Mouse (Mus musculus) embryonic facial prominence, embryonic 13.5 days (tissue): ENCODE results near the gene Fam169b. TPM values are rescaled to one million over a fixed set of nuclear protein-coding genes. Genes with fewer than 3 reads are reported as not detected.

ENCODE experiments used
- ATAC-seq: fragments of 200-750 bp; cut with Nextera tagmentation; 2 replicates; pipeline ENCODE4 v1.8.0; 2017; ENCODE audit warnings: low read depth; ENCODE audit not compliant: insufficient number of reproducible peaks, insufficient read depth, low FRiP score, low TSS enrichment
- H3K27ac ChIP-seq: fragments of 300-500 bp; sonication (generic); 2 replicates; pipeline ENCODE4 v1.5.1; 2015; ENCODE audit warnings: moderate library complexity, mild to moderate bottlenecking, inconsistent platforms
- H3K27me3 ChIP-seq: fragments of 300-500 bp; sonication (generic); 2 replicates; pipeline ENCODE4 v1.6.1; 2015; ENCODE audit warnings: mild to moderate bottlenecking, inconsistent platforms
- H3K36me3 ChIP-seq: fragments of 300-500 bp; sonication (generic); 2 replicates; pipeline ENCODE4 v1.6.1; 2015; ENCODE audit warnings: mild to moderate bottlenecking, inconsistent platforms
- H3K4me1 ChIP-seq: fragments of 300-500 bp; sonication (generic); 2 replicates; pipeline ENCODE4 v1.6.1; 2015; ENCODE audit warnings: inconsistent platforms
- H3K4me2 ChIP-seq: fragments of 300-500 bp; sonication (generic); 2 replicates; pipeline ENCODE4 v1.6.1; 2015; ENCODE audit warnings: moderate library complexity, mild to moderate bottlenecking, inconsistent platforms
- H3K4me3 ChIP-seq: fragments of 300-500 bp; sonication (generic); 2 replicates; pipeline ENCODE4 v1.5.1; 2015; ENCODE audit warnings: mild to moderate bottlenecking, inconsistent platforms
- H3K9ac ChIP-seq: fragments of 300-500 bp; sonication (generic); 2 replicates; pipeline ENCODE4 v1.6.1; 2015; ENCODE audit warnings: mild to moderate bottlenecking, inconsistent platforms
- H3K9me3 ChIP-seq: fragments of 300-500 bp; sonication (generic); 2 replicates; pipeline ENCODE4 v1.6.1; 2016; ENCODE audit warnings: inconsistent platforms
- WGBS: fragments of 180-500 bp; shearing (Covaris S2); methylation state at CpG from one replicate; pipeline ENCODE4 v1.1.7; 2015; ENCODE audit warnings: mixed read lengths; 5-methylcytosine and 5-hydroxymethylcytosine counted together
- polyA plus RNA-seq: library from polyadenylated mRNA; unstranded; fragments of >200 nt; fragmentation: Nextera tagmentation; extraction: Ambion mirVana; gene quantifications from 2 replicates; pipeline ENCODE4 v1.2.1, GENCODE M21; 2015

The Fam169b gene
- polyA plus RNA-seq, 1 experiment from 2014 or later = 2.0 TPM

DNA sequence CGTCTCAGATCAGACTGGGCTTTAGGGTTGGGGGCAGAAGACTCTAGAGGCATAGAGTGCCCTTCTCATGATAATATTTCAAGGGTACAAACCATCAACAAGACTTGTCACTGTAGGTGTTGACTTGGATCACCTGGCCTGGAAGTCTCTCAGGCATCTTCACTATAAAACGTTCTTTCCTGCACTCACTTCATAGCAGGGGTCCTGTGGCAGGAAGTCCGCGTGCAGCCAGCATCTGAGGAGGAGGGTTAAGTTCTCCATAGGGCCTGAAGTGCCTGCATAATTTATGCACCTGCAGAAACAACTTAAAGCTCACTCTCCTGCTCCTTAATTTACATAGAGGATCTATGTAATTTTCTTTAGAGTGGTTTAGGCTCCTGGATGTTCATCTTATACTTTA, 28.0 kb upstream of the Fam169b start:
- no peaks in the 10 kb centered on the region for H3K27me3 ChIP-seq
- ATAC-seq = no peak
- no peak overlapping the region for H3K4me2 ChIP-seq
- H3K27ac ChIP-seq = no peak overlapping the region
- H3K9ac ChIP-seq = no peak overlapping the region
- peaks cover 6% of the 10 kb centered on the region; the same call in 1 of the 2 replicates for H3K4me1 ChIP-seq
- no peaks in the 10 kb centered on the region for H3K36me3 ChIP-seq
- H3K9me3 ChIP-seq = no peaks in the 10 kb centered on the region
- WGBS = 45% methylated on average over 4 of the region's 4 CpGs
- no peak overlapping the region for H3K4me3 ChIP-seq

DNA sequence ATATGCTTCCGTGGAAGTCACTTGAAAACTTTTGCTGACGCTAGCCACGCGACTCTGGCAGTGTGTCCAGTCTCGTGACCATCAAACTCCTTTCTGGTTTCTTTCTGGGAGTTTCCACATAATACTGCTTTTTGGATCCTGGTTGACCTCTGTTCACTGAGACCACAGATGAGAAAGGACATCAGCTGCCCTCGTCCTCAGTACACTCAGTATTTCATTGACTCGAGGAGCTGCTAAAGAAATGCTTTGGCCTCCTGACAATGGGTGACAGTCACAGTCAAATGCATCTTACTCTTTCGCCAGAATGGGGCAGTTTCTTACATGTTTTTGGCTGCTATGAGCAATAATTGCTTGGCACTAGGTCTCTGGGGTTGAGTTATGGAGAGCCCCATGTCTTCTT, 27.4 kb upstream of the Fam169b start:
- 57% methylated on average over 8 of the region's 8 CpGs for WGBS
- no peak overlapping the region for H3K9ac ChIP-seq
- H3K9me3 ChIP-seq = no peaks in the 10 kb centered on the region
- H3K27ac ChIP-seq = no peak overlapping the region
- no peaks in the 10 kb centered on the region for H3K27me3 ChIP-seq
- no peak overlapping the region for H3K4me3 ChIP-seq
- no peaks in the 10 kb centered on the region for H3K36me3 ChIP-seq
- no peak for ATAC-seq
- H3K4me2 ChIP-seq = no peak overlapping the region
- peaks cover 6% of the 10 kb centered on the region; the same call in 1 of the 2 replicates for H3K4me1 ChIP-seq

DNA sequence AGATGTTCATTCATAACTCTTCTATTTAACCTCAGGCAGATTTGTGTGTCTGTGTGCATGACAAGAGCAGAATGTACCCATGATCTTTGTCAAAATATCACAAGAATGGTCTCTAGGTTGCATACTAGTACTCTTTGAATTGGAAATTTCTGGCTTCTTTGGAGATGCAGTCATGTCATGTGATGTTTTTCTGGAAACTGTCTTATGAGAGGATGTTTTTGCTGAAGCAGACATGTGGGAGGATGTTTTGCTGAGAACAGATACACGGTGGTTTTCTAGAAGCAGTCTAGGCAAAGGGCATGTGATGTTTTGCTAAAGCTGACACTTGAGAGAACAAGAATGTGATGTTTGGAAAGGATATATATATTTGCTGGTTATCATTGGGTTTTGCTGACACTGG, 23.2 kb upstream of the Fam169b start:
- no peak overlapping the region for H3K4me2 ChIP-seq
- no peak overlapping the region for H3K9ac ChIP-seq
- ATAC-seq = no peak
- peaks cover 6% of the 10 kb centered on the region; the same call in 1 of the 2 replicates for H3K4me1 ChIP-seq
- no peak overlapping the region for H3K4me3 ChIP-seq
- no peaks in the 10 kb centered on the region for H3K36me3 ChIP-seq
- no peaks in the 10 kb centered on the region for H3K27me3 ChIP-seq
- no peak overlapping the region for H3K27ac ChIP-seq
- 83% methylated on average over 1 of the region's 1 CpGs for WGBS
- no peaks in the 10 kb centered on the region for H3K9me3 ChIP-seq

DNA sequence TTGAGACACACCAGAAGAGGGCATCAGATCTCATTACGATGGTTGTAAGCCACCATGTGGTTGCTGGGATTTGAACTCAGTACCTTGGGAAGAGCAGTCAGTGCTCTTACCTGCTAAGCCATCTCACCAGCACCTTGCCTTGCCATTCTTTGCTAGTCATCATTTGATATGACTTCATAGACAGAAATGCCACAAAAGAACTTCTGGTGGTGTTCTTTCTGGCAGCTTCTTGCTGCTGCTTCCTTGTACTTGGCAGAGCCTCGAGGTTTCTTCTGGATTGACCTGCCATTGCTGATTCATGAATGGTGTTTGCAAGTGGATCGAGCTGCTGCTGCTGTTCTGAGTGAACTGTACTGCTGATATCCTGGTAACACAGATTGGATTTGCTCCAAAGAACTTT, 22.7 kb upstream of the Fam169b start:
- H3K27ac ChIP-seq = no peak overlapping the region

DNA sequence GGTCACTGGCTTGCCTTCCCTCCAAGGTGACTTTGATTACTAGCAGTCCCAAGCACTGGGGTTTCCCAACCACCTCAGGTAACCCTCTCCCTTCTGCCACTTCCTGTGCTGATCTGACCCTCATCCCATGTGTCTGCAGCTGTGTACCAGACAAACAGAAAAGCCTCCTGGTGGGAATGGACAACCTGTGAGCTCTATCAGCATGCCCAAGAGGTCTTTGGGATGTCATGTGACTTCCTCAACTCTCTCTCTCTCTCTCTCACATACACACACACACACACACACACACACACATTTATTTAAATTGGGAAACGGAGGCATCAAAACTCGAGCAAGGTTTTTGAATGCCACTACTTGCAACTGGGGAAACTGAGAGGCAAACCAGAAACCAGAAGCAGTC, 15.9 kb upstream of the Fam169b start:
- no peaks in the 10 kb centered on the region for H3K36me3 ChIP-seq
- H3K27me3 ChIP-seq = no peaks in the 10 kb centered on the region
- 53% methylated on average over 2 of the region's 2 CpGs for WGBS
- H3K4me3 ChIP-seq = no peak overlapping the region
- no peak overlapping the region for H3K9ac ChIP-seq
- ATAC-seq = no peak
- no peak overlapping the region for H3K27ac ChIP-seq
- no peaks in the 10 kb centered on the region for H3K4me1 ChIP-seq
- H3K4me2 ChIP-seq = no peak overlapping the region
- no peaks in the 10 kb centered on the region; the same call in 1 of the 2 replicates for H3K9me3 ChIP-seq

More for the DNA sequence above, 22.7 kb upstream of the Fam169b start:
- H3K4me3 ChIP-seq = no peak overlapping the region
- WGBS = 91% methylated on average over 3 of the region's 3 CpGs
- H3K9me3 ChIP-seq = no peaks in the 10 kb centered on the region
- no peaks in the 10 kb centered on the region for H3K36me3 ChIP-seq
- H3K27me3 ChIP-seq = no peaks in the 10 kb centered on the region
- no peak overlapping the region for H3K4me2 ChIP-seq
- ATAC-seq = no peak
- peaks cover 5% of the 10 kb centered on the region; the same call in 1 of the 2 replicates for H3K4me1 ChIP-seq
- H3K9ac ChIP-seq = no peak overlapping the region

DNA sequence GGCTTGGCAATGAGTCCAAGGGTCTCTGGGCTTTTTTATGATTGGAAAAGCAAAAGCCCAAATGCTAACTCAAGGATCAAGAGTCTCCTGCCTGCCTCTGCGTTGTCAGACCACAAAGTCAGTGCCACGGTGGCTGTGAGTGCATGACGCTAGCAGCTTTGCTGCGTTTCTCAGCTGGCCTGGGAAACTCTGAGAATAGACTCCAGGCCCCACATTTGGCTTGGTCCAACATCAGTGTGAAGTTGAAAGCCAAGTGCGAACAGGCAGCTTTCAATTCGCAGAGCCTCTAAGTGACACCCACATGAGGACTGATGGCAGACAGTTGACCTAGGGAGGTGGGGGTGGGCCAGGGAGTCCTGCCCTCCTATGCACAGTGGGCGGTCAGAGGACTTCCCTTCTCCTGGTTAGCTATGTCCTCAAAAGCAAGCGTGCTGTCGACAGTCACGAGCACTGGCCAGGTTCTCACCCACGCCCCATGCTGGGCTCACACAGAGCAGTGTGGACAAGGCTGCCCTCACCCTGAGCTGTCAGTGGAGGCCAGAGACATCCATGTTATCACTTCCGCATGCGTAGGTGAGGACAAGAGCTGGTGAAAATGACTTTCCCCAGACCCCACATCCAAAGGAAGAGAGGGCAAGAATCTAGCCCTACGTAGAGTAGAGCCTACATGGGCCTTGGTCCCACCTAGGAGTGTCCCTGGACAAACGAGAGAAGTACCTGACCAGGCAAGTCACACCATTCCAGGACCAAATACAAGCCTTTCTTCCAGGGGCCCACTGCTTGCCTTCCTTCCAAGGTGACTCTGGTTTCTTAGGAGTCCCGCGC, 15.1 kb upstream of the Fam169b start:
- Histone ChIP-seq H3K4me2 (no peak overlapping the region), H3K9me3 (no peaks in the 10 kb centered on the region; the same call in 1 of the 2 replicates), H3K4me1 (peaks cover 2% of the 10 kb centered on the region), H3K4me3 (no peak overlapping the region), H3K36me3 (no peaks in the 10 kb centered on the region), H3K27ac (no peak overlapping the region), H3K9ac (no peak overlapping the region), H3K27me3 (peaks cover 3% of the 10 kb centered on the region)
- no peak for ATAC-seq
- WGBS = 85% methylated on average over 17 of the region's 17 CpGs

DNA sequence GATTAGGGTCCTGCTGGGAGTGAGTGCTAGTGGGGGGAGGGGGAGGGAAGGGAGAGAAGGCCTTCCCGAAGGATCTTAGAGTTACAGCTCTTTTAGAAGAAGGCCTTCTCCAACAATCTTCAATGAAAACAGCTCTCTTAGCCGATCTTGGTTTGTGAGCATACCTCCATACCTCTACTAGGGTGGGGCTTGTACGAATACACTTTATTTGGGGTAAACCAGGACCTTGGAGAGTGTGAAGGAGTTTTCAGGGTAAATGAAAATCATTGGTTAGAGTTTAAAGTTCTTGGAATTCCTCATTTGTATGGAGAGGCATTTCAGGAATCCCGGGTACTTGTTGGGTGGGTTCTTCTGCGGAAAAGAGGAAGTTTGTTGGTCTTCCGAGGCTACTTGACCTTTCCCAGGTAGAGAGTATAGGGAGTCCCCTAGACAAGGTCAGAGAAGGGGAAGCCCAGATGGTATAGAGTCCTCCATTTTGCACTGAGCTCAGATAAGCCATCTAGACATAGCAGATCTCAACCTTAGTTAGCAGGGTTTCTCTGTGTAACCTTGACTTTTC, 14.0 kb upstream of the Fam169b start:
- H3K9me3 ChIP-seq = no peaks in the 10 kb centered on the region; the same call in 1 of the 2 replicates
- H3K4me3 ChIP-seq = no peak overlapping the region
- no peak for ATAC-seq
- peaks cover 12% of the 10 kb centered on the region for H3K27me3 ChIP-seq
- no peak overlapping the region for H3K27ac ChIP-seq
- no peak overlapping the region for H3K9ac ChIP-seq
- 65% methylated on average over 6 of the region's 6 CpGs for WGBS
- H3K4me1 ChIP-seq = peaks cover 13% of the 10 kb centered on the region
- no peak overlapping the region for H3K4me2 ChIP-seq
- no peaks in the 10 kb centered on the region for H3K36me3 ChIP-seq

DNA sequence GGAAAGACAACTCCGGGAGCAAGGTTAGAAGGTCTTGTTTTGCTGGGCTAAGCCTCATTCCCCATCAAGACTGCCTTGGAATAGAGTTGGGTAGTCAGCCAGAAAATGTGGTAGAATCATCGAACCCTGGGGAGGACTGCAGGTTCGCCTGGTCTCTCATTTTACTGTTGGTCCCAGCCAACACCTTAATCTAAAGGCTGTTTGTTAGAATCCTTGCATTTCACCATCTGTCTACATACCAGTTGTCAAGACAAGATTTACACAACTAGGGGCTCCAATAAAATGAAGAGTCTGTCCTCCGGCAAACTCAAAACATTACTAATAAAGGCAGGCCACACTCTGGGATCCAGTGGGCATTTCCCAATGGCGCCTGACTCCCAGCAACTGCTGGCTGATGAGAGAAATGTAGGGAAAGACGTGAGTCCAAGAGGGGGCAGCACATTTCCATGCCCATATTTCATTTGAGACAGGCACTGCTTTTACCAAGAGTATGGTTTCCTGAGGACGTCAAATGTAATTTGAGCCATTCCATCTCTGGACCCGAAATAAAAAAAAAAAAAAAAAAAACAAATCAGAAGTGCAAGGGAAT, 10.9 kb upstream of the Fam169b start:
- Histone ChIP-seq H3K4me3 (no peak overlapping the region), H3K4me2 (no peak overlapping the region), H3K27me3 (peaks cover 20% of the 10 kb centered on the region), H3K9me3 (no peaks in the 10 kb centered on the region; the same call in 1 of the 2 replicates), H3K36me3 (no peaks in the 10 kb centered on the region), H3K9ac (no peak overlapping the region), H3K27ac (no peak overlapping the region), H3K4me1 (peaks cover 30% of the 10 kb centered on the region)
- WGBS = 52% methylated on average over 8 of the region's 8 CpGs
- ATAC-seq = no peak

DNA sequence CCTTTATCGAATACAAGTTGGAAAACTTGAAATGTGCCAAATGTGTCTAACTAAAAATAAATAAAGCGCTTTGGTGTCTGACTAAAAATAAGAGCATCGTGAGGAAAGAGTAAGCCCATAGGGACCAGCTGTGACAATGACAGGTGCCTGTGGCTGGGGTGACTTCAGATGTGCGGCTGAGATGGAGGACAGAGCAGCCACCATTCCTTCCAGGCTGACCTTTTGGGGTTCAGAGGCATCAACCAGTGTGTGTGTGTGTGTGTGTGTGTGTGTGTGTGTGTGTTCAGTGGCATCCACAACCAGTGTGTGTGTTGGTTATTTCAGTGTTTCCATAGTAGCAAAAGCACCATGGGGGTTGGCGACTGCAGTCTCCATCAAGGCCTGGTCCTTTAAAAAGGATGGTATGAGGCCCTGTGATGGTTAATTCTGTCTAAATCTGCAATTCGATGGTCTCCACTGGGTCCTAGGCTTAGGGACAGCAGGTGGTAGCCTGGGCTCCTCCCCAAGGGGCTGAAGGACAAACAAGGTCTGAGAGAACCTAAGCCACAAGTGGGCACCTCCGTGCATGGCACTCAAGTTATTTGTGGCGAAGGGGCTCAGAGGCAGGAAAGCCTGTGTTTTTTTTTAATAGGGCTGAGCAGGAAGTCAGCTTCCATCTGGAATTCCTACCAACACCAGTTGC, 10.2 kb upstream of the Fam169b start:
- no peaks in the 10 kb centered on the region; the same call in 1 of the 2 replicates for H3K9me3 ChIP-seq
- H3K9ac ChIP-seq = 0 out of 2 replicates have a peak overlapping the region, but pooled peaks have one; percentile 49
- peak overlapping the region; percentile 71 for H3K4me2 ChIP-seq
- no peak for ATAC-seq
- H3K27ac ChIP-seq = 0 out of 2 replicates have a peak overlapping the region, but pooled peaks have one; percentile 11
- no peaks in the 10 kb centered on the region for H3K36me3 ChIP-seq
- peaks cover 30% of the 10 kb centered on the region for H3K4me1 ChIP-seq
- peaks cover 20% of the 10 kb centered on the region for H3K27me3 ChIP-seq
- WGBS = 50% methylated on average over 8 of the region's 8 CpGs
- H3K4me3 ChIP-seq = peak overlapping the region; percentile 38

DNA sequence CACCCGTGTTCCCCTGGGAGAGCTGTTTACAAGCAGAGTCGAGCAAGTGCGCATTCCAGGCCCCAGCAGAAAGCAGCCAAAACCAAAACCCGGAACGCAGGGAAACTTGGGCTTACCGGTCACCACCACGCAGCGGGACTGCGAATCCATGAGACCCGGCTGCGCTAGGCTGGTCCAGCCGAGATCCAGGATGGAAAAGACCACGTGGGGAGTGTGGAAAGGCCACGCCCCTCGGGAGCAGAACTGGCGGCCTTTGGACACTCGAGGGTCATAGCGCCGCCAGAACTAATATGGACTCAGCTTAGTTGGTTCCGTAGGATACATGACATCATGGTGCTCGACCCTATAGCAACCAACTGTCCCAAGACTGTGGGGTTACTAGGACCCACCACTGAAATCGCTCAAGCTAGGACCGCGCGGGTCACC, 9.6 kb upstream of the Fam169b start, which contains the start of gene Pgpep1l:
Pgpep1l (minus strand) TSS at position 206 of the 426 bp plus-strand sequence.
- 6% methylated on average over 25 of the region's 25 CpGs for WGBS
- H3K9me3 ChIP-seq = no peaks in the 10 kb centered on the region; the same call in 1 of the 2 replicates
- H3K4me3 ChIP-seq = peak within 1 kb of the TSS; percentile 38
- H3K9ac ChIP-seq = peak within 1 kb of the TSS; percentile 49; the same call in 1 of the 2 replicates
- H3K4me2 ChIP-seq = peak within 1 kb of the TSS; percentile 71
- H3K36me3 ChIP-seq = no peaks in the 10 kb centered on the region
- peaks cover 30% of the 10 kb centered on the region for H3K4me1 ChIP-seq
- H3K27me3 ChIP-seq = peaks cover 20% of the 10 kb centered on the region
- 0 out of 2 replicates have a peak within 1 kb of the TSS, but pooled peaks have one; percentile 11 for H3K27ac ChIP-seq
- no peak for ATAC-seq

DNA sequence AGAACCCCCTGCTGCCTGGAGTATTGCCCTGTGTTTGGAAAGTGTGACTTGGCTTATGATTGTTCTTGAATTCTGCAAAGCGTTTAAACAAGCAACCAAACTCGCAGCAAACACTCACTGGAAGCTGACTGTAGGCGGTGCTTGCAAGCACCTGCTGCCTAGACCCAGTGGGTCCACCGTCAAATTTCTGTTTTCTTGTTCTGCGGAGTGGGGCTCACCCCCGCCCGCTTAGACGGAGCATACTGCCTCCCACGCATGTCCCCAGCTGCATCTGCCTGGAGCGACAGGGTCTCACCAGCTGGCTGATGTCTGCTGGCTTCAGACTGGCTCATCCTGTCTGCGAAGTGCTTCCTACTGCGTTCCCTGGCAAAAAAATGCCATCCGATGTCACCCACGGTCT, 9.1 kb upstream of the Fam169b start:
- Histone ChIP-seq H3K9ac (no peak overlapping the region), H3K4me2 (peak overlapping the region; percentile 71), H3K4me1 (peaks cover 30% of the 10 kb centered on the region), H3K9me3 (no peaks in the 10 kb centered on the region; the same call in 1 of the 2 replicates), H3K27me3 (peaks cover 20% of the 10 kb centered on the region), H3K4me3 (peak overlapping the region; percentile 38), H3K27ac (no peak overlapping the region), H3K36me3 (no peaks in the 10 kb centered on the region)
- WGBS = 14% methylated on average over 14 of the region's 14 CpGs
- ATAC-seq = no peak
